Mouse (Mus musculus) mesoderm, embryonic 11.5 days (tissue): ENCODE data around the gene Runx1.

ENCODE experiments used
- DNase-seq: peaks from one replicate; pipeline ENCODE4 v3.0.0-alpha.2; 2012; ENCODE audit warnings: low read depth, low spot score

The Runx1 gene

DNA sequence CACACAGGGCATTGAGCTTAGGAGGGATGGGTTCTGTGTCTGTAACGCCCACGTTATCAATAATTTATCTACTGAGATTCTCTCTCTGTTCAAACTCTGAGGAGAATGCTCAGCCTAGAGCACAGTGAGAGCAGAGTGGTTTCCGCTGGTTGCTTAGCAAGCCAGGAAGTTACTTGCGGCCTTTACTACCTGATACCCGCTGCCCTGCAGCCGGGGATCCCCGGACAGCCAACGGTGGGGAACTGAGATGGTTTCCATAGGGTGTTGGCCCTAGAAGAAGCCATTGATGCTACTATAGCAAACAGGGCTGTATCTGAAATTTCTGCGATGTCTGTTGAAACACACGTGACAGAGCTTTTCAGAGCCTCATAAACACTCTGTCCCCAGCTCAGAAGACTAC lies 250.2 kb downstream of the Runx1 start:
- no peak for DNase-seq

DNA sequence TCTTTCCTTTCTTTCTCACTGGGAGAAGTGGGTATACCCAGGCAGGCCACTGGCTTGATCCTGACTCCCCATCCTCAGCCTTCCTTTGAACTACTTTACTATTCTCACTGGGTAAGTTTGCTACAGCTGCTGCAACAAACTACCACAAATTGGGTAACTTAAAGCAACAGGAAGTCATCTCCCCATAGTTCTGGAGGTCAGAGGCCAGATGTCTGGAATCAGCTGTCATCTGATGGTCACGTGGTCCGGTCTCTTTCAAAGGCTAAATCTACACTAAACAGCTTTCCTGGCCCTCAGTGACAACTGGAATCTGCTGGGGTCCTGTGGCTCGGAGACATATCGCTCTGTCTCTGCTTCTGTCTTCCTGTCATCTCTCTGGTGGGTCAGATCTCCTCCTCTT lies 252.8 kb downstream of the Runx1 start:
- no peak for DNase-seq

DNA sequence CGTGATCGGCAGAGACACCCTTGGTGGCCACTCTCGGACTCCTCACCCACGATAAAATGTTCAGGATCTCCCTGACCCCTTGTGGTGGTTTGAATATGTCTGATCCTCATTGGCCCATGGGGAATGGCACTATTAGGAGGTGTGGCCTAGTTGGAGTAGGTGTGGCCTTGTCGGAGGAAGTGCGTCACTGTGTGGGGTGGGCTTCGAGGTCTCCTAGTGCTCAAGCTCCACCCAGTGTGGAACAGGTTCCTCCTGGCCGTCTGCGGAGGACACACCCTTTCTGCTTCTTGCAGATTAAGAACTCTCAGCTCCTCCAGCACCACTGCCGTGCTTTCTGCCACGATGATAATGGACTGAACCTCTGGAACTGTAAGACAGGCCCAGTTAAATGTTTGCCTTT lies 254.7 kb downstream of the Runx1 start:
- no peak for DNase-seq

DNA sequence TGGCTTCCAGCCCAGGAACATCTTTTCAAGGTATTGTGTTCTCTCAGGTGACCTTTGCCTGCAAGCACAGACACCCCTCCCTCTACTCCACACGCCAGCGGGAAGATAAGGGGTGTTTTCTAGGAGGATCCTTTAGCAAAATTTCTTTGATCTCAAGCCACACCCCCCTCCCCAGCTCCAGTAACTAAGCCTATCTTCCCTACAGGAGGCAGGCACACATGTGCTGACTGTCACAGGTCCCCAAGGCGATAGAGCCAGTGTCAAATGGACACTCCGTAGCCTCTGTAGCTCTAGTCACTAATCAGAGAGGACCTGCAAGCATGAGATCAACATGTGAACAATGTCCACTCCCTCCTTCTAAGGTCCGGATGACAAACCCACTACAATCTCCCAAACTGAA lies 259.8 kb downstream of the Runx1 start:
- no peak for DNase-seq

DNA sequence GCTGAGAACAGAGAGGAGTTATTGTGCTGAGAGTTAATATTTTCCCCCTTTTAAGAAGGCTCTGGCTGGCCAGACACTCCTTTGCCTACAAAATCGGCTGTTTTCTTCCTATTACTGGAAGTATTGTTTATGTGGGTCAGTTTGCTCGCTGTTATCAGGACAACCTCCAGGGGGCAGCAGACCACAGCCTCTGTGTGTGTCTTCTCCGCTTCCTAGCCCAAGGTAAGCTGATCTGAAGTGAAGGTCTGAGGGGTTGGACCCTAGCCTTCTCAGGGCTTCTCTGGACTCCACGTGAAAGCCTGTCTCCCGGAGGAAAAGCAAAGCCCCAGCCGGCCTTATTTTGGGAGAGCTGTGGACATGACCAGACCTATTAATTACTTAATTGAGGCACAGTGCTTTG lies 260.2 kb downstream of the Runx1 start:
- peak; percentile 85 for DNase-seq

DNA sequence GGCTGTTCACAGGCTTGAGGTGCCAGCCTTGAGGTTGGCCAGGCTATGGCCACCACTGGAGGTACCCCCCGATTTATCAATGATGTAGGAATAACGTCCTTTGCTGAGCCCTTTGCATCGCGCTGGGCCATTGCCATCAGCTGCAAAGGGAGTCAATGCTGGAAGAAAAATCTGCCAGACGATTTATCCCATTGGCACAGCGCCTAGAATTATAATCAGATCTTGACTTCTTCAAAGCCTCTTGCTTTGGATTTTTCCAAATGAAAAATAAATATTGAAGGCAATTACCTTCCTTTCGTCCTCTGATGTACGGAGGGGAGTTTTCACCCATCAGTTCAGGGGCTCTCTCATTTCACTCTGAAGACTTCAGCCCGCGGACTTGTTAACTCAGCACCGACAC lies 260.7 kb downstream of the Runx1 start:
- DNase-seq = no peak

DNA sequence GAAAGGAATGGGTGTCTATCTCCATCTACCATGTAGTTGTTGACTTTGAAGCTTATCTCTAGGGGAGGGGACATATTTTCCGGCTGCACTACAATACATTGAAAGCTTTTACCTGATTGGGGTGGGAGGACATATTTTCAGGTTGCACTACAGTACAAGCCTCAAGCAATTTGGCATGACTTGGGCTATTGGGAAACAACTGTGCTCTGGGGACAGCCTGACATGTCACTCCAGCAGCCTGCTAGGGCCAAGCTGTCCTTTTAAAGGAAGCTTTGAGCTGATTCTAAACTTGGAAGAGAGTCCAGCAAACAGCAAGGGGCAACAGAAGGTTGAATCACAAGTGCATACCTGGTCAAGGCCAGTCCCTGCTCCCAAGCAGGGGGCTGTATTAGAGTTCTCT lies 270.9 kb downstream of the Runx1 start:
- DNase-seq = no peak

DNA sequence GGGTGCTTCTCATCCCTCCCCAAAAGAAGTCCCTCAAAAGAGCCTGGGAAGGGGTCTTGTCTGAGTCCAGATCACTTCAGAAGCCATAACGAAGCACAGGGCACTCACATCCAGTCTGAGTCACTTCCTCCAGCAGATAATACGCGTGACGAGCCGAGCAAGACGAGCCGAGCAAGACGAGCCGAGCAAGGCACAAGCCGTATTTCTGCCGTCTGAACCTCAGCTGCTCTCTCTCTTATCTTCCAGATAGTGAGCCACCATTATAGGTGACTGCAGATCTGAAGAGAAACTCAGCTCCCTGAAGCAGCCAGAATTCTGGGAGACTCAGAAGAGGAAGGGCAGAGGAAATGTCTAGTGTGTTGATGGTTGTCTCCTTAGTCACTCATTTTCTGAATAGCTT lies 273.1 kb downstream of the Runx1 start:
- no peak for DNase-seq

DNA sequence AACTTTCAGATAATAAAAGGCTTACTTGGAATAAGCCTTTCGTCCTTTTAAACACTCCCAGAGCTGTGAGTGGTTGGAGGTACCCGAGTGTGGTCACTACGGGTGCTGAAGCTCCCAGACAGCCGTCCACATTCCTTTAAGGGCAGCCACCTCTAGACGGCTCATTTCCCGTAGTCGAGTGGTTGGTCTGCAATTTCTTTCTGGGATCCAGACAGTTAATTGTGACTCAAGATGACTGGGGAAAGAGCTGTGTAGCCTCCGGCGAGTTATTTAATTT lies 273.9 kb downstream of the Runx1 start:
- no peak for DNase-seq
